Mouse (Mus musculus) megakaryocyte, adult 5-6 weeks (primary cell): Measurements from ENCODE around the gene Ace3. TPM values are rescaled to one million over a fixed set of nuclear protein-coding genes. Genes with fewer than 3 reads are reported as not detected.
A peak's percentile ranks its signal among the peaks of the same experiment; 100 is the strongest.
"Not testable (repeated sequence)": the region's sequence is repeated elsewhere in the genome, so short reads cannot be mapped to it uniquely, and the experiment has no call there.

Experiments
- ATAC-seq: 2 replicates; pipeline ENCODE4 v1.8.0; 2016; ENCODE audit warnings: mild to moderate bottlenecking, inconsistent platforms; ENCODE audit not compliant: poor library complexity, severe bottlenecking
- total RNA-seq, 2 experiments: library from RNA; stranded (forward) in 1 of 2; stranded (reverse) in 1 of 2; fragments of 153-499, 151-499 nt in 1 of 2; fragments of 221-1000, 200-1000 nt in 1 of 2; gene quantifications; 2 replicates each; pipeline versions ENCODE4 v1.2.3 to v1.2.4; 2015 to 2017

Gene Ace3
- total RNA-seq, 2 experiments from 2014 or later: not detected

GRCm38 (mm10) chr11:105978232-105978631 is 16.2 kb upstream of the Ace3 start:
- no peak for ATAC-seq

GRCm38 (mm10) chr11:105978634-105979033 is 15.8 kb upstream of the Ace3 start:
- ATAC-seq: peak; percentile 53; the same call in 1 of the 2 replicates

GRCm38 (mm10) chr11:105984452-105984851 is 10.0 kb upstream of the Ace3 start:
- no peak for ATAC-seq

- ATAC-seq: no peak
Measured at GRCm38 (mm10) chr11:105987446-105987845, 7.0 kb upstream of the Ace3 start.

GRCm38 (mm10) chr11:105989446-105989845 is 5.0 kb upstream of the Ace3 start:
- peak; percentile 22 for ATAC-seq

GRCm38 (mm10) chr11:105990231-105990630 is 4.2 kb upstream of the Ace3 start:
- ATAC-seq: peak; percentile 88

- ATAC-seq: no peak
Measured at GRCm38 (mm10) chr11:106000062-106000461, 5.6 kb downstream of the Ace3 start.

GRCm38 (mm10) chr11:106001718-106002117 is 7.2 kb downstream of the Ace3 start:
- peak; percentile 67 for ATAC-seq

- no peak for ATAC-seq
Measured at GRCm38 (mm10) chr11:106004576-106004975, 10.1 kb downstream of the Ace3 start.

GRCm38 (mm10) chr11:106005970-106006369 is 11.5 kb downstream of the Ace3 start:
- ATAC-seq: no peak

- peak; percentile 77 for ATAC-seq
Measured at GRCm38 (mm10) chr11:106007821-106008220, 13.3 kb downstream of the Ace3 start, which contains the start of gene Kcnh6. TSS of gene Kcnh6 (plus strand) at chr11:106008124.

GRCm38 (mm10) chr11:106012711-106013110 is 18.2 kb downstream of the Ace3 start:
- ATAC-seq: no peak

- ATAC-seq: no peak
Measured at GRCm38 (mm10) chr11:106013556-106014225, 19.2 kb downstream of the Ace3 start.

- ATAC-seq: no peak
Measured at GRCm38 (mm10) chr11:106016440-106016839, 22.0 kb downstream of the Ace3 start.

- ATAC-seq: 0 out of 2 replicates have a peak, but pooled peaks have one; percentile 30
Measured at GRCm38 (mm10) chr11:106020051-106020763, 25.7 kb downstream of the Ace3 start.

- ATAC-seq: no peak
Measured at GRCm38 (mm10) chr11:106025774-106026173, 31.3 kb downstream of the Ace3 start.

- ATAC-seq: peak; percentile 86
Measured at GRCm38 (mm10) chr11:106026465-106027151, 32.1 kb downstream of the Ace3 start.

GRCm38 (mm10) chr11:106027607-106028006 is 33.1 kb downstream of the Ace3 start:
- ATAC-seq: no peak

GRCm38 (mm10) chr11:106032074-106032473 is 37.6 kb downstream of the Ace3 start:
- ATAC-seq: not testable (repeated sequence)

GRCm38 (mm10) chr11:106033491-106033919 is 39.0 kb downstream of the Ace3 start:
- ATAC-seq: peak; percentile 28

- no peak for ATAC-seq
Measured at GRCm38 (mm10) chr11:106034986-106035385, 40.5 kb downstream of the Ace3 start.
